Mouse (Mus musculus) c-Kit-positive CD71-positive TER-119-negative erythroid progenitor cells, embryonic 14.5 days (primary cell): Measurements from ENCODE around the gene Med13.
"Not testable (repeated sequence)": the region's sequence is repeated elsewhere in the genome, so short reads cannot be mapped to it uniquely, and the experiment has no call there.

Source experiments
- DNase-seq: peaks from one replicate; pipeline ENCODE4 v3.0.0-alpha.2; 2013; ENCODE audit warnings: low read depth

The Med13 gene

GRCm38 (mm10) chr11:86310280-86310679, 47.1 kb downstream of the Med13 start:
- no peak for DNase-seq

- DNase-seq, result not testable (repeated sequence)
Measured at GRCm38 (mm10) chr11:86292201-86292600, 65.2 kb downstream of the Med13 start.

GRCm38 (mm10) chr11:86291714-86292113, 65.7 kb downstream of the Med13 start:
- DNase-seq, result no peak

DNA sequence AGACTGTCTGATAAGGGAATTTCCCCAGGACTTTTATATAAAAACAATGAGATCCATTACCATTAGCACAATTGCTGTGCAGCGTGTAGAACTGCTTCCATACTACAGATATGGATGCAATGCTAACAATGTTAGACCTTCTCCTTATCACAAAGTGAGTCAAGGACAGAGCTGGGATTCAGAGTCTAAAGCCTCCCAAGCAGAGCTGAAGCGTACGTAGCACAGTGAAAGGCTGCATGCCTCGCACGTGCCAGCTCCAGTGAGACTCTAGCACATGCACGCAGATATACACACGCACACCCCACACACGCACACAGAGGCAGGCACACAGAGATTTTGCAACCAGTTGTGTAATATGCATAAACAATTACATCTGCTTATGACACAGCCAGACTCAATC, 71.7 kb downstream of the Med13 start:
- no peak for DNase-seq

DNA sequence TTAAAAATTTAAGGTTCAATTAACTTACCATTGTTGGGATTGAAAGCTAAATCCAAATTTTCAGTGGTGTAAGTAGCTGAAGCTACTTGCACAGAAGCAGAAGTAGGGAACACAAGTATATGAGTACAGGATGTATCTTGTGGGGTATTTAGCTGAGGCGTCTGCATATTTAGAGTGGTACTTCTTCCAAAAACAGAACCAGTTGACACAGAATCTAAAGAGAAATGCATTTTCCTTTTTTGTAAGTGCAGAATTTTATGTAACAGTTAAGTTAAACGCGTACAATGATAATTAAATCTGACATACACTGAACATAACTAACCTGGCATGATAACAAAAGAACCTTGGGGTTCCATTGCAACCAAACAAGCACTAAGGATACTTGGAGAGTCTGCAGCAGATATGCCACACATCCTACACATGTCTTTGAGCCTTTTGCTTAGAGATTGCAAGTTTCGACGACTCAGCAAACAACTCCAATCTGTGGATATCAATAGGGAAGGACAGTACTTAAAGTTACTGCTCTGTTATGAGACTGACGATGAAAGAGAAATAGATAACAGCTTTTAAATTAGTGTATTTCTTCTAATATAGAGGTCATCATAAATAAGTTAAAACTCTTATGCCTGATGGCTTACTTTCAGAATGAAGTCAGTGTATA, 78.8 kb downstream of the Med13 start:
- DNase-seq, result no peak

DNA sequence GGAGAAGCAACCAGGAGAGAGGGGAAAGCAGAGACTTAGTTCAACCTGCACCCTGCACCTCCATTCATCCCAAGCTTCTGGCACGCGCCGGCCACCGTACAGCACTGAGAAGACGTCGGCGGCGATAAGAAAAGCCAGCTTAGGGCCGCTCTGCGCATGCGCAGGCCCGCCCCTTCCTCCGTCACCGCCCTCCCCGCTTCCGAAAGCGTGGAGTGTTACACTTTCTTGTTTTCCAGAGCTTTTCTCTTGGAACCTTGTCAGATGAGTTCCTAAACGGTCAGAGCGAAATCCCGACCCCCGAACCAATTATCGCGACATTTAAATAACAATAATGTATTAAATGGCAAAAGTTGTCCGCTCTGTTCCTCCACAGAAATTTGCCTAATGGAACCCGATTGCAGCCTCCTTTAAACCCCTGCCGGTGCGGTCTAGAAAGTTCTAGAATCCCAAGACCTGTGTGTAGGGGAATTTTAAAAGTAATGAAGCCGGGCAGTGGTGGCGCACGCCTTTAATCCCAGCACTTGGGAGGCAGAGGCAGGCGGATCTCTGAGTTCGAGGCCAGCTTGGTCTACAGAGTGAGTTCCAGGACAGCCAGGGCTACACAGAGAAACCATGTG, 99.8 kb downstream of the Med13 start, which contains the start of gene Ints2:
Gene Ints2 (minus strand): TSS at position 116 of the 617 bp plus-strand sequence.
- DNase-seq, result peak; percentile 87

DNA sequence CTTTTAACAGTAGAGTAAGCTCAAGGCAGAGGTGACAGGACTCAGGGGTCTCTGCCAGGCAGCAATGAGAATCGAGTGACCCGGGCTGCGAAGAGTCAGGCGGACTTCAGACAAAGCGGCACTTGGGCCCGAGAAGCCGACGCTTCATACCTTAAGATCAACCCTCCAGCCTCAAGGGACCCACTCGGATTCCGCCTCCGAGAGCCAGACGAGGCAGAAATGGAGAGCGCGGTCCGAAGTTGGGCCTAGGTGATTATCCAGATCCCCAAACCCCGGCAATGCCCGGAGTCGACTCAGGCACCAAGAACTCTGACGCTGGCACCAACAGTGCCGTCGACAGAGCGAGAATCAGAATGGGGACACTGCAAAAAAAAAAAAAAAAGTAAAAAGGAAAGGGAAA, 100.3 kb downstream of the Med13 start:
- no peak for DNase-seq

GRCm38 (mm10) chr11:86253342-86253741, 104.1 kb downstream of the Med13 start:
- DNase-seq, result no peak

- DNase-seq, result no peak
Measured at GRCm38 (mm10) chr11:86232446-86232845, 125.0 kb downstream of the Med13 start.

DNA sequence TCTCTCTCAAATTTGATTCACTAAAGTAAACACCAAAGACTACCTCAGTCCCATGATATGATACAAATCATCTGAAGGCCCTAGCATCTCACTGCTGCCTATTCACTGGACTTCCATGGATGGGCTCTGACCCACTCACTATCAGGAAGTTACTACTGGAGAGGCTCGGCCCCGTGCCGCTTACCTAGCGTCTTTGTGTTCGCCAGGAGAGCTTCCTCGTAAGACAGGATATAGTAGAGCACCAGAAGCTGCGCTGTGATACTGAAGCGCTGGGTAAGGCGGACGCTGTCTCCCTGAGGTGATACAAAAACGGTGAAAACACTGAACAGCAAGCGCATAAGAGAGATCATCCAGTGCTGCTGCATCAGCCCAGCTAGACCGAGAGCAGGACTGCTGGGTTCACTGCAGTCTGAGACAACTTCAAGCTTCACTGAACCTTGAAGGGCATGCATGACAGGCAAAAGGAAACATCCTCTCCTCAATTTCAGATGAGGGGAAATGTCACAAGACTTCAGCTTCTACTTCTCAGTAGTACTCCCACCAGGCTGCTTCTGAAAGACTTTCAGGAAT, 125.5 kb downstream of the Med13 start:
- DNase-seq, result no peak

DNA sequence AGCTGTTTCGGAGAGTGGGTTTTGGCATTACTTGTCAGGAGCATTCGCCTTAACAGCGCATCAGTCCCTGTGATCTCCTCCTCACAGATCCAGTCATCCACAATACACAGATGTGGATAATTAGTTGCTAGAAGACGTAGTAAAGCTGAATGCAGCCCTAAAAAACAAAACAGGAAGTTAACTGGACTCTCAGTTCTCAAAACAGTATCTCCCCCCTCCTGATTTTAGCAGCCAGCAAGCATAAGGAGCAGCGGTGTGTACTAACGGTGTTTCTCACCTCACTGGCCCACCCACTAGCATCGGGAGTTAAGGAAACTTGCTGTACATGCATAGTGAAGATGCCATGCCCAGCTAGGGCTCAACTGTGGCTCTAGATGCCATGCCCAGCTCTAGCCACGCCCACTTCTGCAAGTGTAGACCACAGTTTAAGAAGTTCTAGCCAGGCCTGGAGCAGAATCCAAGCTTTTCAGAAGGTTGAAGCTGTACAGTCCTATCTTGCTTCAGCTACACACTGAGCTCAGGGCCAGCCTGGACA, 130.7 kb downstream of the Med13 start:
- DNase-seq, result no peak

DNA sequence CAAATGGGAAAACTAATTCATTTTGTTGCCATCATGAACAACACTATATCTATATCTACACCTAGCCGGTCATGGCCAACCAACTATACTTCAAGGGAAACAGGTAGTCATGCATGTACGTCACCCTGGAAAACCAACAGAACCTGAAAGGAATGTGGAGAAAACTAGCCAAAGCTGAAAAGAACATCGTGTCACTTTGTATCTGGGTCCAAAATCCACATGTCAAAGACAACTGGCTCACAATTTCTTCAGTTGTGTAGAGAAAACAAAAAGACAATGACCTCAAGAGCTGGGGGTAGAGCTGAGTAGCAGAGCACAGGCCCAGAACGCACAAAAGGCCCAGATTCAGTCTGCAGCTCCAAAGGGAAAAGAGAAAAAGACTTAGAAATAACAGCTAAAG, 131.6 kb downstream of the Med13 start:
- no peak for DNase-seq
